Mouse (Mus musculus): ENCODE measurements around the gene Zfp354c. TPM values are rescaled to one million over a fixed set of nuclear protein-coding genes. Genes with fewer than 3 reads are reported as not detected.

Zfp354c gene
- polyA plus RNA-seq (2012; rRNA removed) (31.7 and 33.8 TPM in 2 replicates), polyA plus RNA-seq (2014; fragmentation: Nextera tagmentation; extraction: Ambion mirVana) (57.4 and 65.5 TPM in 2 replicates)

DNA sequence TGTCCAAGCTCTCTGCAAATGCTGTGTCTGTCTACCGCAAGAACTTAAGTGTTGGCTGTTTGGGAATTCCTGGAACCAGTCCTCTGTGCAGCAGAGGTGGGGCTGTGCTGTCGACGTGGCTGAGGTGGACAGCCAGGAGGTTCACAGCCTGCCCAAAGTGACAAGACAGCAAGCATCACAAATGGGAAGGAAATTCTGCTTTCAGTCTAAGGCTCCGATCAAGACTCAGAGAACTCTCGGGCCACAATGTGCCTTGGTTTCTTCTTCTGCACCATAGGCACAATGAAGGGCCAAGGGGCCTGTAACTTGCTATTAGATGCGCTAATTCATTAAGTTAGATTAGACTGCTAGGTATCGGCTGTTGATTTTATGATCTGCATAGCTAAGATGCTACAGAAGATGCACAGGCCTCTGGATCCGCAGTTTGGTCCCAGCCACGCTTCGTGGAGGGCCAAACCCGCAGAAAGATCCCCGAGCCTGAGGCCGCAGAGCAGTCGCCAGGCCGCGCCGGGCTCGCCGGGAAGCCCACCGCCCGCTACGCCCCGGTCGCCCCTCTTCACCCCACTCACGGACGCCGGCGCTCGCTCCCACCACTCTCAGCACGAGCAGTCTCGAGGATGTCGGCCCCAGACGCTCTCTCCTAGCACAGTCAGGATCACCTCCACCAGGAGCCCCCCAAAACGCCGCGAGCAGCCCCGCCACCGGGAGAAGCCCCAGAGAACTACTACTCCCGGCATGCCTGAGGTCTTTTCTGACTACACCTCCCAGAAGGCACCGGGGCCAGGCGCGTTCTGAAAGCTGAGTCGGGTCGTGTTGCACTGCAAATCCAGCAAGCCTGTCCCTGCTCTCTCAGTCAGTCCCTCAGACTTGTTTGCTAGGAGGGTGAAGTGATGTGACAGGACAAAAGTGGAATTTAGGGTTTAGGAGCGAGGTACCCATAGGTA is at the start of gene Zfp354c:
Gene Zfp354c, minus strand, starts transcription at position 715 of the 944 bp plus-strand sequence.
- ATAC-seq (ENCODE audit: low FRiP score, low read depth) (peak; percentile 96), DNase-seq (ENCODE audit: low spot score) (peak; percentile 89)
- peak; percentile 68; the same call in 1 of the 2 replicates for TF ChIP-seq POLR2A (IDR thresholded peaks at IDR 0.05; ENCODE audit: borderline replicate concordance, extremely low read depth, insufficient read depth, insufficient read length)
- Histone ChIP-seq H3K27me3 (ENCODE audit: control insufficient read depth, insufficient read depth, low read length) (no peaks in the 10 kb centered on the region), H3K4me3 (replicated peaks; ENCODE audit: low read length) (peak within 1 kb of the TSS; percentile 87), H3K4me1 (ENCODE audit: control insufficient read depth, insufficient read depth, low read length) (peaks cover 8% of the 10 kb centered on the region), H3K27ac (replicated peaks; ENCODE audit: low read depth, low read length) (peak within 1 kb of the TSS; percentile 85), H3K36me3 (ENCODE audit: control insufficient read depth, insufficient read depth, low read length) (peaks cover 38% of the 10 kb centered on the region), H3K4me2 (replicated peaks; ENCODE audit: low read depth, low read length, severe bottlenecking) (peak within 1 kb of the TSS; percentile 52), H3K9ac (ENCODE audit: low read depth, low read length, severe bottlenecking) (peak within 1 kb of the TSS; percentile 96), H3K9me3 (ENCODE audit: control insufficient read depth, low read length) (no peaks in the 10 kb centered on the region)
- WGBS: under 1% methylated on average over 43 of the region's 45 CpGs

DNA sequence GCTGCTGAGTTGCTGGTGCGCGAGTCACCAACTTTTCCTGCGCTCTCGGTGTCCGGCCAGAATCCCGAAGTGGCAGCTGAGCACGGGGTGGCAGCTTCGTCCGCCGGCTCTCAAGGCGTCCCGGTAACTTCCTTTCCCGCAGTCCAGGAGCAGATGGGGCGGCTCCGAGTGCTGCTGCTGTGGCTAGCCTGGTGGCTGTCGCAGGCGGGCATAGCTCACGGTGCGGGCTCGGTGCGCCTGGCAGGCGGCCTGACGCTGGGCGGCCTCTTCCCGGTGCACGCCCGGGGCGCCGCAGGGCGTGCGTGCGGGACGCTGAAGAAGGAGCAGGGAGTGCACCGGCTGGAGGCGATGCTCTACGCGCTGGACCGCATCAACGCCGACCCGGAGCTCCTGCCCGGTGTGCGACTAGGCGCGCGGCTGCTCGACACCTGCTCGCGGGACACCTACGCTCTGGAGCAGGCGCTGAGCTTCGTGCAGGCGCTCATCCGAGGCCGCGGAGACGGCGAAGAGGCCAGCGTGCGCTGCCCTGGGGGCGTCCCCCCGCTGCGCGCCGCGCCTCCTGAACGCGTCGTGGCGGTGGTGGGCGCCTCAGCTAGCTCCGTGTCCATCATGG is 23.6 kb upstream of the Zfp354c start:
- peak overlapping the region; percentile 88 for H3K4me2 ChIP-seq (replicated peaks; ENCODE audit: low read depth, low read length, severe bottlenecking)
- H3K36me3 ChIP-seq (ENCODE audit: control insufficient read depth, insufficient read depth, low read length): no peaks in the 10 kb centered on the region
- H3K4me3 ChIP-seq (replicated peaks; ENCODE audit: low read length): peak overlapping the region; percentile 42
- peaks cover 62% of the 10 kb centered on the region for H3K27me3 ChIP-seq (ENCODE audit: control insufficient read depth, insufficient read depth, low read length)
- peaks cover 5% of the 10 kb centered on the region for H3K4me1 ChIP-seq (ENCODE audit: control insufficient read depth, insufficient read depth, low read length)
- no peaks in the 10 kb centered on the region; the same call in 1 of the 2 replicates for H3K9me3 ChIP-seq (ENCODE audit: control insufficient read depth, low read length)
- DNase-seq (ENCODE audit: low spot score) (no peak), ATAC-seq (ENCODE audit: low FRiP score, low read depth) (no peak)
- H3K27ac ChIP-seq (replicated peaks; ENCODE audit: low read depth, low read length): no peak overlapping the region
- H3K9ac ChIP-seq (ENCODE audit: low read depth, low read length, severe bottlenecking): peak overlapping the region; percentile 41
- WGBS: under 1% methylated on average over 61 of the region's 72 CpGs
- no peak for TF ChIP-seq POLR2A (IDR thresholded peaks at IDR 0.05; ENCODE audit: borderline replicate concordance, extremely low read depth, insufficient read depth, insufficient read length)

DNA sequence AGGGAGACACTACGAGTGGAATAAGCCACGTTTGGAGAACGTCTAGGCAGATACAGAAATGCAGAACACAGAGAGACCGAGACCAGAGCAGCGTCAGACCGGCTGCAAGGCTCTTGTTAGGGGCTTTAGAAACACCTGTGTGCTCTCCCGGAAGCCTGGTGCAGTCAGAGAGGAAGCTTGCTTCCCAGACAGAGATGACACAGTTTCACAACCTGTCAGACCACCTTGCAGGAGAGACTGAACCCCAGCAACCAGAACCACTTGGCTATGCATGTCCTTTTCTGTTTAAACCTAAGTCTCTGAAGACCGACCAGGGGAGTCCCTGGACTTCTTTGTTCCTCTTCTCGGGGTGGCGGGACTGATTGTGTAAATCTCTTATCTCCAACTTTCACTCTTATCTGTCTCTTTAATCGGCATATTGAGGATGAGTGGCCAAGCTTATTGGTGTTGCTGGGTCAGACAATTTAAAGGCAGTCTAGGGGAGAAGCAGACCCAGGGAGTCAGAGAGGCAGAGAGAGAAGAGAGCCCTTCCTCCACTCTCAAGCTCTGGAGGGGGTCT is 22.7 kb upstream of the Zfp354c start, which contains the start of gene Grm6:
Gene Grm6, plus strand, starts transcription at position 509 of the 559 bp plus-strand sequence.
- Histone ChIP-seq H3K4me1 (ENCODE audit: control insufficient read depth, insufficient read depth, low read length) (peaks cover 5% of the 10 kb centered on the region), H3K27me3 (ENCODE audit: control insufficient read depth, insufficient read depth, low read length) (peaks cover 62% of the 10 kb centered on the region), H3K4me3 (replicated peaks; ENCODE audit: low read length) (peak within 1 kb of the TSS; percentile 42), H3K36me3 (ENCODE audit: control insufficient read depth, insufficient read depth, low read length) (no peaks in the 10 kb centered on the region), H3K9me3 (ENCODE audit: control insufficient read depth, low read length) (no peaks in the 10 kb centered on the region; the same call in 1 of the 2 replicates), H3K27ac (replicated peaks; ENCODE audit: low read depth, low read length) (no peak within 1 kb of the TSS), H3K9ac (ENCODE audit: low read depth, low read length, severe bottlenecking) (peak within 1 kb of the TSS; percentile 41), H3K4me2 (replicated peaks; ENCODE audit: low read depth, low read length, severe bottlenecking) (peak within 1 kb of the TSS; percentile 88)
- DNase-seq (ENCODE audit: low spot score) (no peak), ATAC-seq (ENCODE audit: low FRiP score, low read depth) (no peak)
- no peak for TF ChIP-seq POLR2A (IDR thresholded peaks at IDR 0.05; ENCODE audit: borderline replicate concordance, extremely low read depth, insufficient read depth, insufficient read length)
- WGBS: 4% methylated on average over 11 of the region's 11 CpGs

DNA sequence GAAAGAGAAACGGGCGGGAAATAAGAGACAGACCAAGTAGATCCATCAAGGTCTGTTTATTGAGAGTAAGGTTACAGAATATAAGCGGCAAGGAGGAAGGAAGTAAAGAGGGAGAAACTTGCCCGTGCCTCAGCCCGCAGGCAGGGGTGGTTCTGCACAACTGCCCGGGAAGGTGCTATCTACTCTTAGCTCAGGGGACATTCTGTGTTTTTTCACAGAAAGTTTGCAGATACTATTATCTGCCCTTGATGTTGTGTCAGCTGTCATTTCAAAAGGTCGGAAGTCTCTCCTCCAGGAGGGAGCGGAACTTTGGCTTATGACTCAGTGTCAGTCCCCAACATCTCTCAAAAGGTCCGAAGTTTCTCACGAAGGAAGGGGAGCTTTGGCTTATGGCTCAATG is 21.8 kb upstream of the Zfp354c start:
- Histone ChIP-seq H3K9ac (ENCODE audit: low read depth, low read length, severe bottlenecking) (no peak overlapping the region), H3K9me3 (ENCODE audit: control insufficient read depth, low read length) (no peaks in the 10 kb centered on the region; the same call in 1 of the 2 replicates), H3K27me3 (ENCODE audit: control insufficient read depth, insufficient read depth, low read length) (peaks cover 62% of the 10 kb centered on the region), H3K4me2 (replicated peaks; ENCODE audit: low read depth, low read length, severe bottlenecking) (no peak overlapping the region), H3K4me3 (replicated peaks; ENCODE audit: low read length) (no peak overlapping the region), H3K4me1 (ENCODE audit: control insufficient read depth, insufficient read depth, low read length) (peaks cover 5% of the 10 kb centered on the region), H3K27ac (replicated peaks; ENCODE audit: low read depth, low read length) (no peak overlapping the region), H3K36me3 (ENCODE audit: control insufficient read depth, insufficient read depth, low read length) (no peaks in the 10 kb centered on the region)
- no peak for TF ChIP-seq POLR2A (IDR thresholded peaks at IDR 0.05; ENCODE audit: borderline replicate concordance, extremely low read depth, insufficient read depth, insufficient read length)
- no peak for ATAC-seq (ENCODE audit: low FRiP score, low read depth)
- WGBS: 6% methylated on average over 10 of the region's 10 CpGs
- DNase-seq (ENCODE audit: low spot score): no peak
